Mouse (Mus musculus): ENCODE measurements around the gene Ptprk.

The Ptprk gene

GRCm38 (mm10) chr10:28074653-28075451 is at the start of gene Ptprk:
Ptprk (plus strand) TSS chr10:28074820.
- peak; percentile 49 for DNase-seq

- no peak for DNase-seq
Measured at GRCm38 (mm10) chr10:28027791-28028190, 46.8 kb upstream of the Ptprk start.

DNA sequence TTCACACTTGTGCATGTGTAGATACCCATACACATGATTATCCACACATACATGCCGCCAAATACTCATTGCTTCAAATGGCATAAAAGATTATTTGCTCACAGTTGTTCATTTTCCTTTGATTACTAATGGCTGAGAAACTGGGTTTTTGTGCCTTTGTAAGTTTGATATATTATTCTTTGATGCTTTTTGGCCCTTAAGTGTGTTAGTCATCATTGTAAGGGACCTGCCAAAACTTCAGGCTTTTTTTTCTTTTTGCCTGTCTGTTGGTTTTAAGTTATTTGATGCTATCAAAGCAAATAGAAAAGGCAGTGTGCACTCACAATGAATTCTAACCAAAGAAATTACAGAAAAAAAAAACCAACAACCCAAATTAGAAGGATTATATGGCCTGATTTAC is 38.2 kb upstream of the Ptprk start:
- DNase-seq = no peak

DNA sequence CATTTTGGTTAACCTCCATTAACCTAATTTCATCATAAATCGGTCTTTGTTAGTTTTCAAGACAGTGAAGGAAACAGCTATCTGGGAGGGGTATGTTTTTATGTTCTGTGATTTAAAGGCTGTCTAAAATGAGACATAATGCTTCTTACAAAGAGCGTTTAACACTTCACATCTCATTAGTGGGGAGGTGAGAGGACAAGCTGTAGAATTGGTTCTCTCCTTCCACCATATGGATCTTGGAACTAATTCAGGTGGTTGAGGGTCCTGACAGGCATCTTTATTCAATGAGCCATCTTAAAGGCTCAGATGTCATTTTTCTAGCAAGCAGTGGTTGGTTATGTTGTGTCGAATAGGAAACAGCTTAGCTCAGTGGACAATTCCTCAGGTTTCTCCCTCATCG is 19.9 kb upstream of the Ptprk start:
- DNase-seq = no peak

DNA sequence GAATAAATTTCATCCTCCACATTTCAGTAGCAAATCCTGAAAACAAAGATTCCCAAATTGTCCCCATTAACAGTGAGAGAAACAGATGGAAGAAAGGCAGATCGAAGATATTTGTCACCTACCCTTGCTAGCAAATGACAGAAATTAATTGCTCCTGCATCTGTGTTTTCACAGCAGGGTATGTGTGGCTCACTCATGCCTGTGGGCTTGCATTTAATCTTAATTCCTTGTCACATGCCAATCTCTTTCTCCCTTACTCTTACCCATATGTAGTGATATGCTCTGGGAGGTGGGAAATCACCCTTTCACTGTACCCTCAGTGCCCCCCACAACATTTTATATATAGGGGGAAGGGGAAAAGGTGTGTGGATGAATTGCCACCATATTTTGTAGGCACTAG is 15.4 kb upstream of the Ptprk start:
- DNase-seq = no peak

- no peak for DNase-seq
Measured at GRCm38 (mm10) chr10:28067997-28068396, 6.6 kb upstream of the Ptprk start.

DNA sequence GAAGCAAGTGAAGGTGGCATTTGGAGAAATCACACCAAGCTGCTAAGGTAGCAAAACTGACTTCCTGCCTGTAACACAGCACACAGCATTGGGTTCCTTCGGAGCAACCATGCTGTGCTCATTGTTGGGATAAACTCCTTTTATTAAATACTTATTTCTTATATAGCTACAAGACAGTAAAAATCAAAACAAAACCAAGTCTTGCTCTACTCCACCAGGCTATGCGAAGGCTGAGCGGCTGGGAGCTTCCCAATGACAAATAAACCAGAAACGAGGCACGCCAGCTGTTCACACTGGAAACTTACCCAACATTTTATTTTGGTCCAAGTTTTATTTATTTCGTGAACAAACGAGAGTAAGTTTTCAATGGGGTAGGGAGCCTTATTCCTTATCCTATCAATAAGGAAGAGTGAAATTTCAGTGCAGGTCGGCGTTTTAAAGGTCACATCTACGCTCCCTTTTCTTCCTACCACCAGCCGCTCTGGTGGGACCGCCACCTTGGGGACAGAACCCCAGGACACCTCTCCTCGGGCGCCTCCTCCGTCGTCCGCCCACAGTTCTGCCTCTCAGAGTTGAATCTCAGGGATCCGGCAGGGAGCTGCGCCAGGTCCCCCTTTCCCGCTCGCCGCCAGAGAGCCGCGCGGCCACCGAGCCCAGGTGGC is 498 bp upstream of the Ptprk start:
- DNase-seq = no peak

- no peak for DNase-seq
Measured at GRCm38 (mm10) chr10:28075491-28076035, 943 bp downstream of the Ptprk start.

DNA sequence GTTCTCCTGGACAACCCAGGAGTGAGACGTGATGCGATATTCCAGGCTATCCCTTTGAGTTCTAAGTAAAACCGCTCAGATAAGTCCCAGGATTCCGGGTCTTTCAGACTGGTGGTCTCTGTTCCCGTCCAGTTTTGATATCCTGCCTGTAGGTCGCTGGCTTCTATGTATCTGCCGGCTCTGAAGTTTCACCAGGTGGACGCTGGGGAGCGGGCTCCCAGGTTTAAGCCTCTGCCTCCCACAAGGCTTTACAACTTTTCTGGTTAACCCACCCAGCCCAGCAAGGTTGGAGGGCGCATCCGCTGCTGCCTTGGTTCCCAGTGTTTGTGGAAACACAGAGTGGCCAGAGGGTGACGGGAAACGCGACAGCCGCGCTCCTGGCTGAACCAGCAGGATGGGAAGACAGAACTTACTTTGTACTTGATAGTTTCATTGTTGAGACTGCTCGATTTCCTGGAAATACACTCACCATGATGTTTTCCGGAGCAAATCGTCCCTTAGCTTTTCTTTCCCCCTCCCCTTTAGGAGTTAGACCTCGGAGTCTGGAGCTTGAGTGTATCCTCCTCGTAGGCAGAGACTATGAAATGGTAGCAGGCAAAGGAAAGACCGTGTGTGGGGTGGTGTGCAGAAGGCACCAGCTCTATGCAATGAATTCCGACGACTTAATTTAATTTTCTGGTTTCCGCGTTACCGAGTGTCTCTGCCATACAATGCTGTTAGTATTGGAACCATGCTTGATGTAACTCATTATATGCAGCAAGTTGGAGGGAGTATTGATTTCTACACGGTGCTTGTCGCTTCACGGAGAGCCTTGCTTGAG is 1.6 kb downstream of the Ptprk start:
- DNase-seq = no peak

GRCm38 (mm10) chr10:28078270-28078669 is 3.6 kb downstream of the Ptprk start:
- DNase-seq = no peak

DNA sequence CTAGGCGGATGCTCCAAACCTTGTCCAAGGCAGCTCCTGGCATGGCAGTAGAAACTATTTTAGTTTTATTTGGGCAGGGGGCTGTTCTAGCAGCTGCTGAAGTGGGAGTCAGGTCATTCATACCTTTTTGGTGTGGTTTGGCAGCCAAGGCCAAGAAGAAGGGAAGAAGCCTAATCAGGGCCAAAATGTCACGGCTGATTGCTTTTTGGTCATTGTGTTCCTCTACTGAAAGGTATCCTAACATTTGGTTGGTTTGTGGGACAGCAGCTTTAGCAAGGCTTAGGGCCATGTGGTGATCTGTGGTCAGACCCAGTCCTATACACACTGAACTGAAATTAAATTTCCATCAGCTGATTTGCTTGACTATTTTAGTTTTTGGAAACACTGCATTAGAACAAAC is 6.6 kb downstream of the Ptprk start:
- DNase-seq = no peak

DNA sequence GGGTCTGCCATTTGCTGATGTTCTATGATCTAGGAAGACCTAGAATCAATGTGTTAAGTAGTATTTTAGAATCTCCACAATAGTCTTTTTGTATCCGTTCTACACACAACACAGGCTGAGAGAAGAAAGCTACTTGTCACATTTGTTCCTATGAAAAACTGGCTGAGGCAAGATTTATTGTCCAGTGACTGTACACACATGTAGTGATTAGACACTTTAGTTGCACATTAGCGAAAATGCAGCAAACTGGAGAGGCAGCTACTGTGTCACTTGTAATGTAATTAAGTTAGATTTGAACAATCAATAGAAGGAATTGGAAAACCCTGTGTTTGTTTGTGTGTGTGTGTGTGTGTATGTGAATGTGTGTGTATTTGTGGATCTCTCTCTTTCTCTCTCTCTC is 8.6 kb downstream of the Ptprk start:
- no peak for DNase-seq

DNA sequence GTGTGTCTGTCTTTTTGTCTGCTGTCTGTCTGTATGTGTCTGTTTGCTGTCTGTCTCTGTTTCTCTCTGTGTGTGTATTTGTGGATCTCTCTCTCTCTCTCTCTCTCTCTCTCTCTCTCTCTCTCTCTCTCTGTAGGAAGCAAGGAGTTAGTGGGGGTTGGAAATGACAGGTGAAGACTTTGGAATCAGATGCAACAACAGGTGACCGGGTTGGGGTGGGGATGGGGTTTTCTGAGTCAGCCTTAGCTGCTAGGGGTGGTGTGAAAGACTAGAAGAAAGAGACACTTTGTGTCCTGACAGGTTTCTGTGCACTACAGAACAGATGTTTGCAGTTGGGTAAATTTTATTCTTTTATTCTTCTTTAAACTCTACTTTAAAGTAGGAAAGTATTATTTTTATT is 9.0 kb downstream of the Ptprk start:
- no peak for DNase-seq

DNA sequence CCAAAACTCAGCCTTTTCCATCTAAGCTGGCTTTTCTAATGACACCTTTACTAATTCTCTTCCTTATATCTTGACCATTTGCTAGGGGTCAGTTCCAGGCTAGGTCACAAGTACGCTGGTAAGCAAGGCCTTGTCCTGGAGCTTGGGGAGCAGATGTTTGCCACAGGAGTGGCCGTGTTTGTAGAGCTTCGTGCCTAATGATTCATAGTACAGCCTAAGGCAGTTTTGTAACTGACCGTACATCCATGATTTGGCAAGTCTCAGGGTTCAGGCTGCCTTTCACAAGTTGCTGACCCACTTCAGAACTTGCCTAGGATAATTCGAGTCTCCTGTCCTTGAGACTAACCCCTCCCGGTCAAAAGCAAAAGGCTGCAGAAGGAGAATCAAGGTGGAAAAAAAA is 12.7 kb downstream of the Ptprk start:
- DNase-seq = no peak

- DNase-seq = no peak
Measured at GRCm38 (mm10) chr10:28087749-28088148, 13.1 kb downstream of the Ptprk start.

DNA sequence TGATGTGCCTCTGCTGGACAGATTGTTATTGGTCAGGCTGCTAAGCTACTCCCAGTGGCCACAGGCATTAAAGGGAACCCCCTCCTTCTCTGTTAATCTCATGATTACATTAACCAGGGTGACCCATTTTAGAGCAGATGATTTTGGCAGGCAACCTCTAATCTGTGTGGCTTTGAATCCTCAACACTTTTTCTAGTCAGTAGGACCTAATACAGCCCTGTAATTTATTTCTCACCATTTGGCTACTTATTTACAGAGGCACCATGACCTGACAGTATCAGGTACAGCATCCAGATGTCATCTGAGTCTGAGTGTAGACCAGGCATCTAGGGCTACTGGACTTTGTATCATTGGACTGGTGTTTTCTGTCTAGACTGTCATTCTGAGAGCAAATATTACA is 21.4 kb downstream of the Ptprk start:
- no peak for DNase-seq

- no peak for DNase-seq
Measured at GRCm38 (mm10) chr10:28097637-28098036, 23.0 kb downstream of the Ptprk start.

- DNase-seq = no peak
Measured at GRCm38 (mm10) chr10:28098923-28099322, 24.3 kb downstream of the Ptprk start.

DNA sequence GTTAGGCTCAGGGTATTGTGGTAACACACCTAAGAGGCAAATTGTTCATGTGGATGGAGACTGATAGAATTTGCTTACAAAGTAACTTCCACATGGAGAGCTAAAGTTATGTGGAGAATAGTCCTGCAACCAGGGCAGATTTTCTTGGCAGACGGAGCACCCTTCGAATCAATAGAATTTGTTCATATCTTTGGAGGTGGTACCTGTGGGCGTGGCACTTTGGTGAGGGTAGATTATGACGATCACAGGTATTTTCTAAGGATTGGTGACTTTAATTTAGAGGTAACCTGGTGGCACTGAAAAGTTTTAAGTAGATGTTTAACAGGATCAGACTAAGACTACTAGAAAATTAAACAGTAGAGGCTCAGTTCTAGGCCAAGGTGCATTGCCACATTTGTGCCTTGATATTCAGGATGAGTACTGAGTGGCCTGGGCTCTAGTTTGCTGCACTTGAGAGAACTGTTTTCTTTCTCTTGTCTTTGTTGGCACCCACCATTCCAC is 28.8 kb downstream of the Ptprk start:
- no peak for DNase-seq

GRCm38 (mm10) chr10:28103924-28104323 is 29.3 kb downstream of the Ptprk start:
- DNase-seq = no peak

- no peak for DNase-seq
Measured at GRCm38 (mm10) chr10:28105247-28105646, 30.6 kb downstream of the Ptprk start.

DNA sequence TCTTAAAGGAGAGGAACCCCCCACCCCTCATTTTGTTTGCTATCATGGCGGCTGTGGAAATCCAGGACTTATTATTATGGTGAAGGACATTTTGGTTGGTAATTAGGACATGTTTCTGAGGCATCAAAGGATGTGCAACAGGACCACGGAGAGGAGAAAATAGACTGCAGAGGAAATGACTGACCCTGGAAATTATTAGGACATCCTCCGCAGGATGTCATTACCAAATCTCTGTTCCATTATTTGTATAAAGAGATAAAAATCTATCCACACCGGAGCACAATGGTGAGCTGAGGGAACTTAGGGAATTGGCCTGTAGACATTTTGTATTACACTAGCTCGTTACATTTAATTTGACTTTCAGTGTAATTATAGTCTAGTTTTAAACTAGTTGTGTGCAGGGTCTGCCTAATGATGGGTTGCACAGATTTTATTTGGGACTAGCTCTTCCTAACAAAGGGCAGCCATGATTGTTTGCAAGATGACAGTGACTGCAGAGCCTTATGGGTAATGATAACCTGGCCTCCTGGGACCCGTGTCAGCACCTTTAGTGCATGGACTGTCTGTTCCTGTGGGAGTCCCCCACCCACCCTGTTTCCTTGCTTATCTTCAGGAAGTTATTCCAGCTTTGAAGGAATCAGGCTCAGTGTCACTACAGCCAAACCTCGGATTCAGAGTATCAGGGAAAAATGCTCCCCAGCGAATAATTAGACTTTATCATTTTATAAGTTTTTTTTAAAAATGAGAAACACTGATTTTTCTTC is 38.4 kb downstream of the Ptprk start:
- DNase-seq = no peak
